Mouse (Mus musculus) intestine, embryonic 16.5 days (tissue): Measurements from ENCODE around the gene Med24. TPM values are rescaled to one million over a fixed set of nuclear protein-coding genes. Genes with fewer than 3 reads are reported as not detected.

Source experiments
- ATAC-seq: fragments of 200-750 bp; cut with Nextera tagmentation; 2 replicates; pipeline ENCODE4 v1.8.0; 2017; ENCODE audit warnings: moderate TSS enrichment, moderate library complexity
- H3K27ac ChIP-seq: fragments of 300-500 bp; sonication (generic); 2 replicates; pipeline ENCODE4 v1.5.1; 2014; ENCODE audit warnings: mild to moderate bottlenecking, low read length
- H3K27me3 ChIP-seq: fragments of 300-500 bp; sonication (generic); replicated peaks from 2 replicates; pipeline ENCODE4 v1.6.1; 2014; ENCODE audit warnings: low read length, control low read depth, mixed read lengths; ENCODE audit not compliant: control insufficient read depth, insufficient read depth
- H3K36me3 ChIP-seq: fragments of 300-500 bp; sonication (generic); 2 replicates; pipeline ENCODE4 v1.6.1; 2014; ENCODE audit warnings: low read length, control low read depth; ENCODE audit not compliant: control insufficient read depth, insufficient read depth
- H3K4me1 ChIP-seq: fragments of 300-500 bp; sonication (generic); 2 replicates; pipeline ENCODE4 v1.6.1; 2014; ENCODE audit warnings: low read length, control low read depth, mixed read lengths; ENCODE audit not compliant: control insufficient read depth, insufficient read depth
- H3K4me2 ChIP-seq: fragments of 300-500 bp; sonication (generic); 2 replicates; pipeline ENCODE4 v1.6.1; 2014; ENCODE audit warnings: low read depth, low read length, control low read depth
- H3K4me3 ChIP-seq: fragments of 300-500 bp; sonication (generic); 2 replicates; pipeline ENCODE4 v1.5.1; 2014; ENCODE audit warnings: mild to moderate bottlenecking, low read length
- H3K9ac ChIP-seq: fragments of 300-500 bp; sonication (generic); 2 replicates; pipeline ENCODE4 v1.6.1; 2014; ENCODE audit warnings: low read depth, low read length
- H3K9me3 ChIP-seq: fragments of 300-500 bp; sonication (generic); 2 replicates; pipeline ENCODE4 v1.6.1; 2016; ENCODE audit warnings: low read length, control low read depth; ENCODE audit not compliant: control insufficient read depth
- WGBS: fragments of 180-500 bp; shearing (Covaris S2); extraction: QIAGEN DNeasy Blood & Tissue Kit; methylation state at CpG from one replicate; pipeline ENCODE4 v1.1.7; 2014; 5-methylcytosine and 5-hydroxymethylcytosine counted together
- polyA plus RNA-seq: library from polyadenylated mRNA; unstranded; fragments of >200 nt; fragmentation: Nextera tagmentation; extraction: Ambion mirVana; gene quantifications from 2 replicates; pipeline ENCODE4 v1.2.1, GENCODE M21; 2015

Gene Med24
- polyA plus RNA-seq, 1 experiment from 2014 or later, result 38.5 TPM

DNA sequence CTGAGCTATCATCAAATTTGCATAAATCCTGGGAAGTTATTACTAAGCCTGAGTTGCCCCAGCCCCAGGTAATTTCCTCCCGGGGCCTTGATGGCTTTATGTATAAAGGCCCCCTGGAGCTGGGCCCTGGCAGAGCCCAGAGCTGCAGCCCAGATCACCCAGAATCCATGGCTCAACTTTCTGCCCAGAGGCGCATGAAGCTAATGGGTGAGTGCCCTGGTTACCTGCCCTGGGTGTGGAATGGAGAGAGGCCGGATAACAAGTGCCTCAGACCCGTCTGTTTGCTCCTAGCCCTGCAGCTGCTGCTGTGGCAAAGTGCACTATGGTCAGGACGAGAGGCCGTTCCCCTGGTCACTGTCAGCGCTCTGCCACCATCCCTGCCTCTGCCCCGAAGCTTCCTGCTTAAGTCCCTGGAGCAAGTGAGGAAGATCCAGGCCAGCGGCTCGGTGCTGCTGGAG lies 28.0 kb downstream of the Med24 start, which contains the start of gene Csf3:
Gene Csf3 (plus strand): TSS at position 51 of the 458 bp plus-strand sequence.
- Histone ChIP-seq H3K9me3 (no peaks in the 10 kb centered on the region), H3K4me3 (no peak within 1 kb of the TSS), H3K4me2 (no peak within 1 kb of the TSS), H3K4me1 (no peaks in the 10 kb centered on the region), H3K27ac (no peak within 1 kb of the TSS), H3K27me3 (no peaks in the 10 kb centered on the region), H3K9ac (no peak within 1 kb of the TSS; the same call in 1 of the 2 replicates), H3K36me3 (0 out of 2 replicates have a peak, but pooled peaks cover 4% of the 10 kb centered on the region)
- ATAC-seq, result no peak
- 47% methylated on average over 10 of the region's 10 CpGs for WGBS

DNA sequence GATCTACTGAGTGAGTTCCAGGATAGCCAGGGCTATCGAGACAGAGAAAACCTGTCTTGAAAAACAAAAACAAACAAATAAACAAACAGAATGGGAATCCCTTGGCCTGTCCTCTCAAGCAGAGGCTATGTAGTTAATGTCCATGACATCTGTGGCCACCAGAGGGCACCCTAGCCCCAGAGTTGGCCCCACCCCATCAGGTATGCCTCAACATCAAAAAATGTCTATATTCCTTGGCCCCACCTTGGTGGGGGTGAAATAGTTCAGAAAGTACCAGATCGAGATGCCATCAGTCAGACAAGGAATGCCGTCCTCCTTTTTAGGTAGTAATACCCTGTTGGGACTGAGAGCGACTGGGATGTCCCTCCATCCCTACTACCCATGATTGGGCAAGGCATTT lies 29.3 kb downstream of the Med24 start:
- no peaks in the 10 kb centered on the region for H3K9me3 ChIP-seq
- no peak overlapping the region for H3K4me3 ChIP-seq
- peak; percentile 65 for ATAC-seq
- peaks cover 9% of the 10 kb centered on the region; the same call in 1 of the 2 replicates for H3K36me3 ChIP-seq
- no peak overlapping the region for H3K4me2 ChIP-seq
- 44% methylated on average over 4 of the region's 4 CpGs for WGBS
- H3K27me3 ChIP-seq, result no peaks in the 10 kb centered on the region
- no peak overlapping the region for H3K27ac ChIP-seq
- no peaks in the 10 kb centered on the region for H3K4me1 ChIP-seq
- H3K9ac ChIP-seq, result no peak overlapping the region

DNA sequence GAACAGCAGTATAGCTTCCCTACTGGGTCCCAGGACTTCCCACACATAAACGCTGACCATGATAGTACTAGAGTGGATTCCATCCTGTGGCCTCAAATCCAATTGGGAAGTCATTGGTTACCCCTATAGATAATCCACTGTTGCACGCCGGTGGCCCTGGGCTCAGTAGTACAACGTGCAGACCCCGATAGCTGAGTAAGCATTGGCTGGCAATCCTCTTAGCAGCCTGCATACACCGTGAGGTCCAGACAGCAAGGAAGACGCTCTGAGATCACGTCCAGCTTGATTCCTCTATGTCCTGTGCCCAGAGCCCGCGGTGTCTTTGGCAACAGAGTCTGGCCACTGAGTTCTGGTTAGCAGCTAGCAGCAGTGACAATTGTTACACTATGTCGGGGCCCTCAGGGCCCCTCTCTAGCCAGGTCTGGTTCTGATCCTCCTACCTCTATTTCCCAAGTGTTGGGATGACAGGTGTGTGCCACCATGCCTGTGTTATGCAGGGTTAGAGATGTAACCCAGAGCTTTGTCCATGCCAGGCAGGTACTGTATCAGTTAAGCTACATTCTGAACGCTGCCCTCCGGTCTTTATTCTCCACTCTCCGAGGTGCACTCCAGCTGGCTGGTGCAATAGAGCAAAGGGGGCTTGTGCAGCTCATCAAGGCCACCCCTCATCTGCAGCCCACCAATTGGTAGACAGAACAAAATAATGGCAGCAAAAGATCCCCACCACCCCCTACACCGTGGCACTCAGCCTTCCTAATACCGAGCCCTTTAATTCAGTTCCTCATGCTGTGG lies 30.2 kb downstream of the Med24 start:
- Histone ChIP-seq H3K27ac (no peak overlapping the region), H3K9me3 (no peaks in the 10 kb centered on the region), H3K4me3 (no peak overlapping the region), H3K27me3 (no peaks in the 10 kb centered on the region), H3K4me2 (no peak overlapping the region), H3K4me1 (no peaks in the 10 kb centered on the region), H3K9ac (no peak overlapping the region), H3K36me3 (peaks cover 12% of the 10 kb centered on the region)
- no peak for ATAC-seq
- WGBS, result 82% methylated on average over 16 of the region's 16 CpGs

DNA sequence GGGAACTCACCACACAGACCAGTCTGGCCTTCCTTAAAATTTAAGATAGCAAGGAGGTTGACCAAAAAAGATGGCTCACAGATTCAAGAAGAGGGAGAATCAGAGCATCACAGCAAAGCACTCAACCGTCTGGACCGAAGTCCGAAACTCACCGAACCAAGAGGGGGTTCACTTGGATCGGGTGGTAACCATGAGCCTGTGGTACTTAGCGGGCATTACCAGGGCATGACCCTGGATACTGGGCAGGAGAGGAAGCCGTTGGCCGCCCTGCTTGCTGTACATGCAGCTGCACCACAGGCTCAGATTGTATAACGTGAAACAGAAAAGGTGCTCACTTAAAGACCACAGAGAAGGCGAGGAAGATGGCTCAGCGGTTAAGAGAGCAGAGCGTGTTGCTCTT lies 32.0 kb downstream of the Med24 start:
- Histone ChIP-seq H3K27ac (no peak overlapping the region), H3K4me1 (no peaks in the 10 kb centered on the region), H3K9ac (no peak overlapping the region), H3K4me2 (no peak overlapping the region), H3K36me3 (peaks cover 19% of the 10 kb centered on the region), H3K9me3 (no peaks in the 10 kb centered on the region), H3K4me3 (no peak overlapping the region), H3K27me3 (no peaks in the 10 kb centered on the region)
- 89% methylated on average over 12 of the region's 12 CpGs for WGBS
- no peak for ATAC-seq

DNA sequence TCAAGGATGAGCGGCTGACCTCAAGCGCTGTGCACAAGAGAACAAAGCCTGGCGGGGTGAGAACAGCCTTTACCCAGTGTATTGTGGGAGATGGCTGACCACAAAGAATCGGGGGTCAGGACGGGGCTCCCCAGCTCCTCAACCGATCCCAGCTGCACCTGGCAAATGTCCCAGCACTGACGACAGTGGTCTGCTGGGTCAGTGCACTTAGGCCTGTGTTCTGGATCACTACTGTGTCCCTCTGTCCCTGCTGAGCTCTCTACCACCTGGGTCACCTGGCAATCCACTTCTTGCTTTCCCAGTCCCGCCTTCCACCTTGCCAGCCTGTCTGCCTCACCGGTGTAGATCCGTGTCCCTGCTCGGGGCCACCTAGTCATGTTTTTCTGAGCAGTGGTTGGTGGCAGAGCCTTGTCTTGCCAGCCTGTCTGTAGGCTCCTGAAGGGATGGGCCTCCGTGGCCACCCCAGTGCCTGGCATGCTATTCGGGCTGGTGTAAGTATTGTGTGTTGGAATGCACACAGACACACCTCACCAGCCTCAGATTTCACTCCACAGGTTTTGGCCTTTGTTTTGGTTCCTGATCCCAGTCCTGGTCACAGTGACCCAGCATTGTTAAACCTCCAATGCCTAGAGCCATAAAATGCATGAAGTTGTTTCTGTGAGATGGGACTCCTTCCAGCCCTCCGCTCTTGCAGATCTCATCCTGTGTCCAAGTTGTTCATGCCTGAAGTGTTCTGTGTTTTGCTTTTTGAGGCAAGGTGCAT lies 32.6 kb downstream of the Med24 start:
- Histone ChIP-seq H3K27me3 (no peaks in the 10 kb centered on the region), H3K4me2 (no peak overlapping the region), H3K36me3 (peaks cover 25% of the 10 kb centered on the region), H3K4me1 (no peaks in the 10 kb centered on the region), H3K9ac (no peak overlapping the region), H3K9me3 (no peaks in the 10 kb centered on the region), H3K27ac (no peak overlapping the region), H3K4me3 (no peak overlapping the region)
- 86% methylated on average over 14 of the region's 14 CpGs for WGBS
- ATAC-seq, result no peak

DNA sequence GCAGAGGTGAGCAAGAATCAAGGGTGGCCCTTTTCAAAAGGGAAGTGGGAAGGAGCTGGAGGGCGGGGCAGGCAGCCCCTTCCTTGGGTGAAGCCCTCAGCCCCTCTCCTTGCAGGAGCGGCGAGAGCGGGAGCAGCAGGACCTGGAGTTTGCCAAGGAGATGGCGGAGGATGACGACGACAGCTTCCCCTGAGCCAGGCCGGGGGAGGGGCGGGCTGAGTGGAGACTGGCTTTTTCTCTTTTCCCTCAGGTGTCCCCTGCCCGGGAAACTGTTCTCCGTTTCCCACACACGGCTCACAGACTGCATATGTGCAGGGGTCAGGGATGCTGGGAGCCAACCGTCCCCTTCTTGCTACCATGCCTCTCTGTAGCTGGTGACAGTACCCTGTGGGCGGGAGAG lies 33.8 kb downstream of the Med24 start:
- WGBS, result 67% methylated on average over 14 of the region's 14 CpGs
- H3K4me2 ChIP-seq, result no peak overlapping the region
- no peak overlapping the region for H3K4me3 ChIP-seq
- H3K9me3 ChIP-seq, result no peaks in the 10 kb centered on the region
- H3K36me3 ChIP-seq, result peaks cover 34% of the 10 kb centered on the region
- no peak overlapping the region for H3K27ac ChIP-seq
- H3K27me3 ChIP-seq, result no peaks in the 10 kb centered on the region
- no peaks in the 10 kb centered on the region for H3K4me1 ChIP-seq
- H3K9ac ChIP-seq, result no peak overlapping the region
- ATAC-seq, result no peak

DNA sequence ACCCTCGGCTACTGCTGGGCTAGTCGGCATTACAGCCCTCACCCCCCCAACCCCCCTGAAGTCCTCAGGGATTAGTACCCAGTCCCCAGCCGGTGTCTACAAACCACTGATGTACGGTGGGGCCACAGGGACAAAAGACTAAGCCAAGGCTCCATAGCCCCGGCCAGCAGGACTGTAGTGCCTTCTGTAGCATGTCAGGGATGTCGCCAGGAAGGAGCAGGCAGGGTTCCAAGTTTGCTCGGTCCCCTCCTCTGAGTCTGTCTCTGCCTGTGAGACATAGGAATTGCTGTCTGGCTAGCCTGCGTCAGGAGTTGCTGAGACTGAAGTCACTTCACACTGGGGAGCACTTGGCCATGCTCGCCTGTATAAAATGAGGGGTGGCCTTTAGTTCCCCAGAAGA lies 34.9 kb downstream of the Med24 start:
- Histone ChIP-seq H3K9ac (no peak overlapping the region), H3K4me1 (no peaks in the 10 kb centered on the region), H3K4me3 (no peak overlapping the region), H3K4me2 (no peak overlapping the region), H3K27me3 (no peaks in the 10 kb centered on the region), H3K27ac (no peak overlapping the region), H3K36me3 (peaks cover 41% of the 10 kb centered on the region), H3K9me3 (no peaks in the 10 kb centered on the region)
- WGBS, result 80% methylated on average over 9 of the region's 9 CpGs
- no peak for ATAC-seq

DNA sequence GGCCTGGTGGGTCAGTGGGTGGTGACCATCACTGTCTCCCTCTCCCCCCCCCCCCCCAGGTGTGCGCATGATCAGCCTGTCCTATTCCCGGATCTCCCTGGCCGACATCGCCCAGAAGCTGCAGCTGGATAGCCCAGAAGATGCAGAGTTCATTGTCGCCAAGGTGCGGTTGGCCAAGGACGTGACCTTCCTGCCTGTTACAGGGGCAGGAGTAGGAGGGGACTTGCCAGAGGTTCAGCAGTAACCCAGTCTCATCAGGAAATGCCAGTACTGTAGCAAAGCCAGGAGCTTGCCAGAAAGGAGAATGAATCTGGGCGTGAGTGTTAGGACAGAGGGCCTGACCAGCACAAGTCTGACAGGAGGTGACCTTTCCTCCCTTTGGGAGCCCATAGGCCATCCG lies 35.5 kb downstream of the Med24 start:
- H3K9ac ChIP-seq, result no peak overlapping the region
- no peak overlapping the region for H3K4me2 ChIP-seq
- peaks cover 41% of the 10 kb centered on the region for H3K36me3 ChIP-seq
- no peaks in the 10 kb centered on the region for H3K9me3 ChIP-seq
- 89% methylated on average over 9 of the region's 9 CpGs for WGBS
- no peak overlapping the region for H3K4me3 ChIP-seq
- H3K27me3 ChIP-seq, result no peaks in the 10 kb centered on the region
- ATAC-seq, result no peak
- no peak overlapping the region for H3K27ac ChIP-seq
- H3K4me1 ChIP-seq, result no peaks in the 10 kb centered on the region

DNA sequence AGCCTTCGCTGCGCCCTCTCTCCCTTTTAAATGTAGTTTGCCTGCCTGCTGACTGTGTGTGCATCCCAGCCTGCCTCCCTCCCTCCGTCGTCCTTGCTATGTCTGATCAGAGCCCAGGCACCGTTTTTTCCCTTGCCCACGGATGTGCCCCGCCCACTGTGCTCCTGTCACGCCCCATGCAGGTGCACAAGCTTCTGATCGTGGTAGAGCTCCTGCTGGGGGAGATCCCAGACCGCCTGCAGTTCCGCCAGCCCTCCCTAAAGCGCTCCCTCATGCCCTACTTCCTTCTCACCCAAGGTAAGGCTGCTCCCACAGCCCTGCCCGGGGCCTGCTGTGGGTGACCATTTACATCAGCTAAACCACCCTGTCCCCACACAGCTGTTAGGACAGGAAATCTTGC lies 36.0 kb downstream of the Med24 start:
- no peak overlapping the region for H3K4me2 ChIP-seq
- no peak overlapping the region for H3K4me3 ChIP-seq
- H3K9me3 ChIP-seq, result no peaks in the 10 kb centered on the region
- 0 out of 2 replicates have a peak, but pooled peaks have one; percentile 21 for ATAC-seq
- H3K4me1 ChIP-seq, result no peaks in the 10 kb centered on the region
- H3K9ac ChIP-seq, result no peak overlapping the region
- no peaks in the 10 kb centered on the region for H3K27me3 ChIP-seq
- H3K36me3 ChIP-seq, result peaks cover 41% of the 10 kb centered on the region
- 71% methylated on average over 13 of the region's 13 CpGs for WGBS
- no peak overlapping the region for H3K27ac ChIP-seq
